Mouse (Mus musculus) kidney, postnatal 4 days (tissue): ENCODE measurements around the gene Ddx39.

ENCODE experiments used
- DNase-seq, 2 experiments: peaks; one replicate each; pipeline ENCODE4 v3.0.0; 2021; ENCODE audit warnings: mixed read lengths in 2 of 2

Ddx39 gene

GRCm38 (mm10) chr8:83770669-83771068 is 55.7 kb downstream of the Ddx39 start:
- no peak for DNase-seq

DNA sequence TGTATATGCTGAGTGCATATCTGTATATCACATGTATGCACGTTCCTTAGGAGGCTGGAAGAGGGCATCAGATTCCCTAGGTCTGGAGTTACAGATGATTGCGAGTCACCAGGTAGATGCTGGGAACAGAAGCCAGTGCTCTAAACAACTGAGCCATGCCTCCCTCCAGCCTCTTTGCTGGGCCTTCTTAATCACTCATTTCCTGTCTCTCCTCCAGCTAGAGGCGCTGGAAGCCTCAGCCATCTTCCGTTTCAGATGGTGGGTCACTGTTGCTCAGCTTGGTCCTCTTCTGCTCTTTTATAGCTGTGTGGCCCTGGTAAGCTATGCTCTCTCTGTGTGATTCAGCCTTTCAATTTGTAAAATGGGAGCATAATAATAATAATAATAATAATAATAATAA is 56.8 kb downstream of the Ddx39 start:
- DNase-seq: no peak

- peak; percentile 49 to 62 for DNase-seq
These were observed 57.9 kb downstream of the Ddx39 start for GRCm38 (mm10) chr8:83772701-83773451.

DNA sequence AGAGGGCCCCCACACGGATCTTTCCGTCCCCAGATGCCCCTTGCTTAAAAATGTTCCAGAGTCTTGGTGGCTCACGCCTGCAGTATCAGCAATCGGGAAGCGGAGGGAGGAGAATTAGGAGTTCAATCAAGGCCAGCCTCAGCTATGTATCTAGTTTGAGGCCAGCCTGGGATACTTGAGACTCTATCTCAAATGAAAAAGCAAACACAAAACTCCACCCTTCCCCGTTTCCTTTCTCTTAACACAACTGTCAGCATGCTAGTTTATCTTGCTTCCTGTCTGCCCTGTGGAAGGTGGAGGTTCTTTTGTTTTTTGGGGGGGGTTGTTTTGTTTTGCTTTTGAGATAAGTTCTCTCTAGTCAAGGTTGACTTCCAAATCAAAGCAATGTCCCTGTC is 58.5 kb downstream of the Ddx39 start:
- DNase-seq: no peak

GRCm38 (mm10) chr8:83774221-83774620 is 59.2 kb downstream of the Ddx39 start:
- DNase-seq: no peak
